Mouse (Mus musculus): ENCODE results near the gene Vmac. TPM values are rescaled to one million over a fixed set of nuclear protein-coding genes. Genes with fewer than 3 reads are reported as not detected.
A peak's percentile ranks its signal among the peaks of the same experiment; 100 is the strongest.

The Vmac gene
- polyA plus RNA-seq, 1 experiment from 2014 or later, result 17.7 TPM

- H3K36me3 ChIP-seq (ENCODE audit: control insufficient read depth, insufficient read depth, low read length), result peaks cover 98% of the 10 kb centered on the region
- H3K9me3 ChIP-seq (ENCODE audit: control insufficient read depth, low read length), result no peaks in the 10 kb centered on the region
- no peak overlapping the region for H3K4me3 ChIP-seq (ENCODE audit: control insufficient read depth in 1 of 2, insufficient read depth in 1 of 2, low read depth in 1 of 2, low read length in 2 of 2)
- H3K27ac ChIP-seq (replicated peaks in 1 of 2; ENCODE audit: control insufficient read depth in 1 of 2, insufficient read depth in 1 of 2, low read depth in 2 of 2, low read length in 2 of 2), result no peak overlapping the region
- H3K4me2 ChIP-seq (ENCODE audit: low read length), result no peak overlapping the region
- no peak overlapping the region for H3K9ac ChIP-seq (ENCODE audit: low read length)
- WGBS, result 54% methylated on average over 2 of the region's 2 CpGs
- H3K27me3 ChIP-seq (ENCODE audit: control insufficient read depth, insufficient read depth, low read length), result no peaks in the 10 kb centered on the region
- no peak for ATAC-seq (ENCODE audit: insufficient number of reproducible peaks, insufficient read depth, low FRiP score, low read depth)
- H3K4me1 ChIP-seq (ENCODE audit: control insufficient read depth in 2 of 2, insufficient read depth in 2 of 2, low read length in 2 of 2), result no peaks in the 10 kb centered on the region
Observed at GRCm38 (mm10) chr17:56700451-56700850, 17.4 kb downstream of the Vmac start.

- H3K27me3 ChIP-seq (ENCODE audit: control insufficient read depth, insufficient read depth, low read length), result no peaks in the 10 kb centered on the region
- peaks cover 77% of the 10 kb centered on the region for H3K36me3 ChIP-seq (ENCODE audit: control insufficient read depth, insufficient read depth, low read length)
- no peak overlapping the region for H3K9ac ChIP-seq (ENCODE audit: low read length)
- 35% methylated on average over 6 of the region's 6 CpGs for WGBS
- ATAC-seq (ENCODE audit: insufficient number of reproducible peaks, insufficient read depth, low FRiP score, low read depth), result peak; percentile 55
- no peak overlapping the region for H3K4me2 ChIP-seq (ENCODE audit: low read length)
- peaks cover 16 to 23% of the 10 kb centered on the region in 2 experiments for H3K4me1 ChIP-seq (ENCODE audit: control insufficient read depth in 2 of 2, insufficient read depth in 2 of 2, low read length in 2 of 2)
- peak overlapping the region; percentile 58 to 64 for H3K27ac ChIP-seq (replicated peaks in 1 of 2; ENCODE audit: control insufficient read depth in 1 of 2, insufficient read depth in 1 of 2, low read depth in 2 of 2, low read length in 2 of 2)
- H3K4me3 ChIP-seq (ENCODE audit: control insufficient read depth in 1 of 2, insufficient read depth in 1 of 2, low read depth in 1 of 2, low read length in 2 of 2), result no peak overlapping the region
- H3K9me3 ChIP-seq (ENCODE audit: control insufficient read depth, low read length), result no peaks in the 10 kb centered on the region
Observed at GRCm38 (mm10) chr17:56693851-56694310, 23.9 kb downstream of the Vmac start.

- 25% methylated on average over 1 of the region's 1 CpGs for WGBS
- H3K9ac ChIP-seq (ENCODE audit: low read length), result no peak overlapping the region
- peak overlapping the region; percentile 31 to 64 for H3K27ac ChIP-seq (replicated peaks in 1 of 2; ENCODE audit: control insufficient read depth in 1 of 2, insufficient read depth in 1 of 2, low read depth in 2 of 2, low read length in 2 of 2)
Observed at GRCm38 (mm10) chr17:56693395-56693794, 24.4 kb downstream of the Vmac start.

GRCm38 (mm10) chr17:56688689-56689088 lies 29.1 kb downstream of the Vmac start:
- H3K36me3 ChIP-seq (ENCODE audit: control insufficient read depth, insufficient read depth, low read length), result peaks cover 80% of the 10 kb centered on the region

More at GRCm38 (mm10) chr17:56693395-56693794, 24.4 kb downstream of the Vmac start:
- no peaks in the 10 kb centered on the region for H3K27me3 ChIP-seq (ENCODE audit: control insufficient read depth, insufficient read depth, low read length)
- peaks cover 16 to 23% of the 10 kb centered on the region in 2 experiments for H3K4me1 ChIP-seq (ENCODE audit: control insufficient read depth in 2 of 2, insufficient read depth in 2 of 2, low read length in 2 of 2)
- ATAC-seq (ENCODE audit: insufficient number of reproducible peaks, insufficient read depth, low FRiP score, low read depth), result no peak
- no peaks in the 10 kb centered on the region for H3K9me3 ChIP-seq (ENCODE audit: control insufficient read depth, low read length)
- H3K4me3 ChIP-seq (ENCODE audit: control insufficient read depth in 1 of 2, insufficient read depth in 1 of 2, low read depth in 1 of 2, low read length in 2 of 2), result no peak overlapping the region
- no peak overlapping the region for H3K4me2 ChIP-seq (ENCODE audit: low read length)
- peaks cover 76% of the 10 kb centered on the region for H3K36me3 ChIP-seq (ENCODE audit: control insufficient read depth, insufficient read depth, low read length)

GRCm38 (mm10) chr17:56688045-56688444 lies 29.8 kb downstream of the Vmac start:
- no peak overlapping the region for H3K27ac ChIP-seq (replicated peaks in 1 of 2; ENCODE audit: control insufficient read depth in 1 of 2, insufficient read depth in 1 of 2, low read depth in 2 of 2, low read length in 2 of 2)
- H3K27me3 ChIP-seq (ENCODE audit: control insufficient read depth, insufficient read depth, low read length), result no peaks in the 10 kb centered on the region
- peaks cover 6 to 24% of the 10 kb centered on the region in 2 experiments for H3K4me1 ChIP-seq (ENCODE audit: control insufficient read depth in 2 of 2, insufficient read depth in 2 of 2, low read length in 2 of 2)
- no peak for ATAC-seq (ENCODE audit: insufficient number of reproducible peaks, insufficient read depth, low FRiP score, low read depth)
- no peak overlapping the region for H3K9ac ChIP-seq (ENCODE audit: low read length)
- H3K4me3 ChIP-seq (ENCODE audit: control insufficient read depth in 1 of 2, insufficient read depth in 1 of 2, low read depth in 1 of 2, low read length in 2 of 2), result no peak overlapping the region
- no peaks in the 10 kb centered on the region for H3K9me3 ChIP-seq (ENCODE audit: control insufficient read depth, low read length)
- H3K36me3 ChIP-seq (ENCODE audit: control insufficient read depth, insufficient read depth, low read length), result peaks cover 82% of the 10 kb centered on the region
- no peak overlapping the region for H3K4me2 ChIP-seq (ENCODE audit: low read length)

More at GRCm38 (mm10) chr17:56688689-56689088, 29.1 kb downstream of the Vmac start:
- Histone ChIP-seq H3K27ac (replicated peaks in 1 of 2; ENCODE audit: control insufficient read depth in 1 of 2, insufficient read depth in 1 of 2, low read depth in 2 of 2, low read length in 2 of 2) (no peak overlapping the region), H3K4me3 (ENCODE audit: control insufficient read depth in 1 of 2, insufficient read depth in 1 of 2, low read depth in 1 of 2, low read length in 2 of 2) (no peak overlapping the region), H3K27me3 (ENCODE audit: control insufficient read depth, insufficient read depth, low read length) (no peaks in the 10 kb centered on the region), H3K9me3 (ENCODE audit: control insufficient read depth, low read length) (no peaks in the 10 kb centered on the region), H3K4me2 (ENCODE audit: low read length) (no peak overlapping the region), H3K9ac (ENCODE audit: low read length) (no peak overlapping the region), H3K4me1 (ENCODE audit: control insufficient read depth in 2 of 2, insufficient read depth in 2 of 2, low read length in 2 of 2) (peaks cover 12 to 28% of the 10 kb centered on the region in 2 experiments)
- WGBS, result 84% methylated on average over 2 of the region's 2 CpGs
- no peak for ATAC-seq (ENCODE audit: insufficient number of reproducible peaks, insufficient read depth, low FRiP score, low read depth)

GRCm38 (mm10) chr17:56686801-56687200 lies 31.0 kb downstream of the Vmac start:
- peaks cover 6 to 27% of the 10 kb centered on the region in 2 experiments; a peak in 3 of 4 replicates for H3K4me1 ChIP-seq (ENCODE audit: control insufficient read depth in 2 of 2, insufficient read depth in 2 of 2, low read length in 2 of 2)
- no peak overlapping the region for H3K9ac ChIP-seq (ENCODE audit: low read length)
- no peak overlapping the region for H3K4me2 ChIP-seq (ENCODE audit: low read length)
- no peaks in the 10 kb centered on the region for H3K9me3 ChIP-seq (ENCODE audit: control insufficient read depth, low read length)
- H3K27ac ChIP-seq (replicated peaks in 1 of 2; ENCODE audit: control insufficient read depth in 1 of 2, insufficient read depth in 1 of 2, low read depth in 2 of 2, low read length in 2 of 2), result no peak overlapping the region
- no peak for ATAC-seq (ENCODE audit: insufficient number of reproducible peaks, insufficient read depth, low FRiP score, low read depth)
- H3K36me3 ChIP-seq (ENCODE audit: control insufficient read depth, insufficient read depth, low read length), result peaks cover 82% of the 10 kb centered on the region
- no peaks in the 10 kb centered on the region for H3K27me3 ChIP-seq (ENCODE audit: control insufficient read depth, insufficient read depth, low read length)
- no peak overlapping the region for H3K4me3 ChIP-seq (ENCODE audit: control insufficient read depth in 1 of 2, insufficient read depth in 1 of 2, low read depth in 1 of 2, low read length in 2 of 2)
- 74% methylated on average over 4 of the region's 4 CpGs for WGBS

GRCm38 (mm10) chr17:56684649-56685048 lies 33.2 kb downstream of the Vmac start:
- Histone ChIP-seq H3K27me3 (ENCODE audit: control insufficient read depth, insufficient read depth, low read length) (no peaks in the 10 kb centered on the region), H3K9me3 (ENCODE audit: control insufficient read depth, low read length) (no peaks in the 10 kb centered on the region), H3K27ac (replicated peaks in 1 of 2; ENCODE audit: control insufficient read depth in 1 of 2, insufficient read depth in 1 of 2, low read depth in 2 of 2, low read length in 2 of 2) (no peak overlapping the region), H3K9ac (ENCODE audit: low read length) (no peak overlapping the region; the same call in 1 of the 2 replicates), H3K4me2 (ENCODE audit: low read length) (no peak overlapping the region), H3K4me3 (ENCODE audit: control insufficient read depth in 1 of 2, insufficient read depth in 1 of 2, low read depth in 1 of 2, low read length in 2 of 2) (no peak overlapping the region), H3K36me3 (ENCODE audit: control insufficient read depth, insufficient read depth, low read length) (peaks cover 90% of the 10 kb centered on the region), H3K4me1 (ENCODE audit: control insufficient read depth in 2 of 2, insufficient read depth in 2 of 2, low read length in 2 of 2) (peaks cover 6 to 38% of the 10 kb centered on the region in 2 experiments; a peak in 3 of 4 replicates)
- no peak for ATAC-seq (ENCODE audit: insufficient number of reproducible peaks, insufficient read depth, low FRiP score, low read depth)
- WGBS, result 90% methylated on average over 2 of the region's 2 CpGs

- no peak overlapping the region for H3K4me3 ChIP-seq (ENCODE audit: control insufficient read depth in 1 of 2, insufficient read depth in 1 of 2, low read depth in 1 of 2, low read length in 2 of 2)
- no peaks in the 10 kb centered on the region for H3K9me3 ChIP-seq (ENCODE audit: control insufficient read depth, low read length)
- no peaks in the 10 kb centered on the region for H3K27me3 ChIP-seq (ENCODE audit: control insufficient read depth, insufficient read depth, low read length)
- no peak overlapping the region for H3K9ac ChIP-seq (ENCODE audit: low read length)
- peaks cover 6 to 38% of the 10 kb centered on the region in 2 experiments; a peak in 3 of 4 replicates for H3K4me1 ChIP-seq (ENCODE audit: control insufficient read depth in 2 of 2, insufficient read depth in 2 of 2, low read length in 2 of 2)
- no peak overlapping the region for H3K4me2 ChIP-seq (ENCODE audit: low read length)
- peaks cover 92% of the 10 kb centered on the region for H3K36me3 ChIP-seq (ENCODE audit: control insufficient read depth, insufficient read depth, low read length)
- no peak overlapping the region for H3K27ac ChIP-seq (replicated peaks in 1 of 2; ENCODE audit: control insufficient read depth in 1 of 2, insufficient read depth in 1 of 2, low read depth in 2 of 2, low read length in 2 of 2)
- WGBS, result 81% methylated on average over 5 of the region's 5 CpGs
- no peak for ATAC-seq (ENCODE audit: insufficient number of reproducible peaks, insufficient read depth, low FRiP score, low read depth)
Observed at GRCm38 (mm10) chr17:56683546-56684140, 34.2 kb downstream of the Vmac start.
